Mouse (Mus musculus) E14TG2a.4 (cell line): ENCODE measurements around the gene March7.

Experiments used
- CTCF ChIP-seq: conservative IDR thresholded peaks from 2 replicates; pipeline ENCODE4 v1.5.1; 2014; ENCODE audit warnings: low read length
- NANOG ChIP-seq: IDR thresholded peaks from 2 replicates; pipeline ENCODE4 v1.6.1; 2014; ENCODE audit warnings: borderline replicate concordance, low read length, mixed read lengths
- POU5F1 ChIP-seq: IDR thresholded peaks from 2 replicates; pipeline ENCODE4 v1.6.1; 2014; ENCODE audit warnings: low read length, borderline replicate concordance

- no peak for TF ChIP-seq CTCF
- TF ChIP-seq NANOG, result no peak
- TF ChIP-seq POU5F1, result no peak
These were observed 13.8 kb downstream of the March7 start for GRCm38 (mm10) chr2:60223489-60223888.
